Mouse (Mus musculus): ENCODE results near the gene Ptcd1. TPM values are rescaled to one million over a fixed set of nuclear protein-coding genes. Genes with fewer than 3 reads are reported as not detected.

Ptcd1 gene
- total and polyA plus RNA-seq, 3 experiments = 11.4 to 13.9 (median 11.7) TPM

DNA sequence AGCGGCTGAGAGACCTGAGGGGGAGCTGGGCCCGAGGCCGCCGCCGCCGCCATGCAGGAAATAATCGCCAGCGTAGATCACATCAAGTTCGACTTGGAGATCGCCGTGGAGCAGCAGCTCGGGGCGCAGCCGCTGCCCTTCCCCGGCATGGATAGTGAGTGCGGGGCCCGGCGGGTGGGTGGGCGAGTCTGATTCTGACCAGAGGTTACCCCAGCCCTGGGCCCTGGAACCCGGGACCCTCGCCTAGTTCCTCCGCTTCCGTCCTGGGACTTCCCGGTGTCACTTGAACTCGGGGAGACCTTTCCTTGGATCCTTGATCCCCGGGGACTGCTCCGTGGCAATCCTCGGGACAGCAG lies 376 bp upstream of the Ptcd1 start:
- Histone ChIP-seq H3K27ac (ENCODE audit: insufficient read depth, low read depth) (no peak overlapping the region; the same call in 1 of the 2 replicates), H3K4me1 (ENCODE audit: control insufficient read depth in 1 of 2, insufficient read depth in 2 of 2) (peaks cover 4 to 21% of the 10 kb centered on the region in 2 experiments), H3K9me3 (replicated peaks; ENCODE audit: low read length) (no peaks in the 10 kb centered on the region), H3K79me2 (replicated peaks; ENCODE audit: control insufficient read depth, extremely low read depth, insufficient read depth, poor library complexity, severe bottlenecking) (peaks cover 45% of the 10 kb centered on the region), H3K27me3 (replicated peaks) (no peaks in the 10 kb centered on the region), H3K9ac (ENCODE audit: insufficient read depth, low read depth) (peak overlapping the region; percentile 78), H3K36me3 (replicated peaks in 1 of 2; ENCODE audit: control insufficient read depth in 1 of 2, insufficient read depth in 1 of 2, low read length in 1 of 2) (peaks cover 32 to 54% of the 10 kb centered on the region in 2 experiments), H3K4me2 (ENCODE audit: insufficient read depth, low read depth, poor library complexity, severe bottlenecking) (peak overlapping the region; percentile 58; the same call in 1 of the 2 replicates), H3K4me3 (replicated peaks in 1 of 3; ENCODE audit: low read depth in 2 of 3, low read length in 2 of 3, poor library complexity in 1 of 3) (peak overlapping the region; percentile 79 to 94 (median 81))
- peak; percentile 3; the same call in 1 of the 2 replicates for TF ChIP-seq MXI1 (IDR thresholded peaks at IDR 0.05; ENCODE audit: low read depth, low read length)
- TF ChIP-seq CHD1 (IDR thresholded peaks at IDR 0.05; ENCODE audit: low read depth, low read length) = no peak
- DNase-seq (ENCODE audit: extremely low read depth) = no peak
- in situ Hi-C loops (cut with MboI; ENCODE audit: low pct_ligation_motif_present, low pct_unique_long_range_greater_than_20kb, low sequenced_read_pairs) (no loop called here), dilution Hi-C loops (cut with MboI; ENCODE audit: extremely low pct_ligation_motif_present, extremely low pct_unique_long_range_greater_than_20kb, low sequenced_read_pairs) (no loop called here)

DNA sequence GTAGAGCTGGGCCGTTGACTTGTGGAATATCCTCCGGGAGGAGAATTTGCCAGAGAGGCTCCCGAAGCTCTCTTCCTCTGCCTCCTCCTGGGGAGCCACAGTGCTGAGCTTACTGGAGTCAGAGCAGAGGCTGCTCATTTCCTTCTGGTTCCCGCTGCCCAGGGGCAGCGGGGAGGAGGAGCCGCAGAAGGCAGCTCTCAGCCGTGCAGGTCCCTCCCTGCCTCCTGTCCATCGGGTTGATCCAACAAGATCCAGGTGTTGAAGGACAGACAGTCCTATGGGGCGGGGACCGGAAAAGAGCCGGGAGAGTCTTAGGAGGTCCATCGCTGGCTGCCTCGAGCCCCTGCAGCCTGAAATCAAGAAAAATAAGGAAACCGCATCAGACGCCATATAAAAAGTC lies 1.7 kb downstream of the Ptcd1 start:
- DNase-seq (ENCODE audit: extremely low read depth) = no peak
- Histone ChIP-seq H3K9ac (ENCODE audit: insufficient read depth, low read depth) (no peak overlapping the region), H3K4me3 (replicated peaks in 1 of 3; ENCODE audit: low read depth in 2 of 3, low read length in 2 of 3, poor library complexity in 1 of 3) (no peak overlapping the region), H3K4me2 (ENCODE audit: insufficient read depth, low read depth, poor library complexity, severe bottlenecking) (no peak overlapping the region), H3K27me3 (replicated peaks) (no peaks in the 10 kb centered on the region), H3K9me3 (replicated peaks; ENCODE audit: low read length) (no peaks in the 10 kb centered on the region), H3K36me3 (replicated peaks in 1 of 2; ENCODE audit: control insufficient read depth in 1 of 2, insufficient read depth in 1 of 2, low read length in 1 of 2) (peaks cover 36 to 54% of the 10 kb centered on the region in 2 experiments), H3K27ac (ENCODE audit: insufficient read depth, low read depth) (no peak overlapping the region), H3K79me2 (replicated peaks; ENCODE audit: control insufficient read depth, extremely low read depth, insufficient read depth, poor library complexity, severe bottlenecking) (peaks cover 37% of the 10 kb centered on the region), H3K4me1 (ENCODE audit: control insufficient read depth in 1 of 2, insufficient read depth in 2 of 2) (peaks cover 4 to 19% of the 10 kb centered on the region in 2 experiments)
- no peak for TF ChIP-seq TBP (conservative IDR thresholded peaks at IDR 0.05; ENCODE audit: low read depth, low read length)
- no peak for TF ChIP-seq MEF2A (IDR thresholded peaks at IDR 0.05; ENCODE audit: borderline replicate concordance, low read depth, low read length)
- no peak for TF ChIP-seq CHD2 (IDR thresholded peaks at IDR 0.05; ENCODE audit: low read length)
- no peak for TF ChIP-seq SIN3A (IDR thresholded peaks at IDR 0.05; ENCODE audit: low read length)
- no peak for TF ChIP-seq GABPA (IDR thresholded peaks at IDR 0.05; ENCODE audit: insufficient replicate concordance, low read depth, low read length)
- no peak for TF ChIP-seq MYC (IDR thresholded peaks at IDR 0.05; ENCODE audit: low read depth, low read length)
- TF ChIP-seq BHLHE40 (IDR thresholded peaks at IDR 0.05; ENCODE audit: low read depth, low read length) = no peak
- no peak for TF ChIP-seq JUN (IDR thresholded peaks at IDR 0.05; ENCODE audit: insufficient read depth, low read depth, low read length)
- no peak for TF ChIP-seq NRF1 (IDR thresholded peaks at IDR 0.05; ENCODE audit: low read depth, low read length)
- dilution Hi-C loops (cut with MboI; ENCODE audit: extremely low pct_ligation_motif_present, extremely low pct_unique_long_range_greater_than_20kb, low sequenced_read_pairs) (no loop called here), in situ Hi-C loops (cut with MboI; ENCODE audit: low pct_ligation_motif_present, low pct_unique_long_range_greater_than_20kb, low sequenced_read_pairs) (no loop called here)

DNA sequence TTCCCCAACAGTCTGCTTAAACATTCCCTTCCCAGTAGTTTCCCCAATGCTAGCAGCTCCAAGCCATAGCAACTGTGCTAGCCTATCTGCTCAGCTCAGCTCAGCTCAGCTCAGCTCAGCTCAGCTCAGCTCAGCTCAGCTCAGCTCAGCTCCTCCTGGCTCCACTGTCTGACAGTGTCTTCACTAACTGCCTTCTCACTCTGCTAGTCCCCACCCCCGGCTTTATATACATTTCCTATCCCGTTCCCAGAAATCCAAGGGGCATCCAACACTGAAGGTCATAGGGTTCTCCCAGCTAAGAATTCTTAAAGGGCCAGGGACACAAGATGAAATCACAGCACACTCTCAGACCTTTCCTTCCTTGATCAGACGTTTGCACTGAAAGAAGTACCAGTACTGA lies 2.2 kb downstream of the Ptcd1 start:
- DNase-seq (ENCODE audit: extremely low read depth) = no peak

More for the DNA sequence above, 2.2 kb downstream of the Ptcd1 start:
- no peaks in the 10 kb centered on the region for H3K9me3 ChIP-seq (replicated peaks; ENCODE audit: low read length)
- no peak overlapping the region for H3K4me2 ChIP-seq (ENCODE audit: insufficient read depth, low read depth, poor library complexity, severe bottlenecking)
- peaks cover 41 to 56% of the 10 kb centered on the region in 2 experiments for H3K36me3 ChIP-seq (replicated peaks in 1 of 2; ENCODE audit: control insufficient read depth in 1 of 2, insufficient read depth in 1 of 2, low read length in 1 of 2)
- dilution Hi-C loops (cut with MboI; ENCODE audit: extremely low pct_ligation_motif_present, extremely low pct_unique_long_range_greater_than_20kb, low sequenced_read_pairs) (no loop called here), in situ Hi-C loops (cut with MboI; ENCODE audit: low pct_ligation_motif_present, low pct_unique_long_range_greater_than_20kb, low sequenced_read_pairs) (no loop called here)
- no peak overlapping the region for H3K9ac ChIP-seq (ENCODE audit: insufficient read depth, low read depth)
- H3K4me3 ChIP-seq (replicated peaks in 1 of 3; ENCODE audit: low read depth in 2 of 3, low read length in 2 of 3, poor library complexity in 1 of 3) = no peak overlapping the region
- no peaks in the 10 kb centered on the region for H3K27me3 ChIP-seq (replicated peaks)
- H3K27ac ChIP-seq (ENCODE audit: insufficient read depth, low read depth) = no peak overlapping the region
- no peak for TF ChIP-seq MAX (IDR thresholded peaks at IDR 0.05; ENCODE audit: low read length)
- no peak for TF ChIP-seq E2F4 (IDR thresholded peaks at IDR 0.05; ENCODE audit: insufficient replicate concordance, low read depth, low read length)
- no peak for TF ChIP-seq ETS1 (conservative IDR thresholded peaks at IDR 0.05; ENCODE audit: low read depth, low read length)
- TF ChIP-seq JUN (IDR thresholded peaks at IDR 0.05; ENCODE audit: insufficient read depth, low read depth, low read length) = no peak
- no peak for TF ChIP-seq KAT2A (IDR thresholded peaks at IDR 0.05; ENCODE audit: insufficient replicate concordance, low read length)
- TF ChIP-seq EP300 (IDR thresholded peaks at IDR 0.05; ENCODE audit: low read length) = no peak
- no peak for TF ChIP-seq CHD2 (IDR thresholded peaks at IDR 0.05; ENCODE audit: low read length)
- no peak for TF ChIP-seq POLR2AphosphoS2 (IDR thresholded peaks at IDR 0.05; ENCODE audit: low read depth, low read length)
- no peak for TF ChIP-seq ZNF384 (IDR thresholded peaks at IDR 0.05; ENCODE audit: low read depth, low read length)
- TF ChIP-seq PAX5 (IDR thresholded peaks at IDR 0.05; ENCODE audit: low read length) = no peak
- no peak for TF ChIP-seq USF2 (conservative IDR thresholded peaks at IDR 0.05; ENCODE audit: low read depth, low read length)
- TF ChIP-seq SMC3 (IDR thresholded peaks at IDR 0.05; ENCODE audit: low read depth, low read length) = no peak
- TF ChIP-seq NELFE (IDR thresholded peaks at IDR 0.05; ENCODE audit: low read depth, low read length) = no peak
- H3K79me2 ChIP-seq (replicated peaks; ENCODE audit: control insufficient read depth, extremely low read depth, insufficient read depth, poor library complexity, severe bottlenecking) = peaks cover 34% of the 10 kb centered on the region
- H3K4me1 ChIP-seq (ENCODE audit: control insufficient read depth in 1 of 2, insufficient read depth in 2 of 2) = peaks cover 4 to 16% of the 10 kb centered on the region in 2 experiments

Data from CH12.LX (cell line).